Mouse (Mus musculus) liver, embryonic 11.5 days (tissue): ENCODE measurements around the gene Btbd6. TPM values are rescaled to one million over a fixed set of nuclear protein-coding genes. Genes with fewer than 3 reads are reported as not detected.

Source experiments
- ATAC-seq: fragments of 200-750 bp; cut with Nextera tagmentation; replicated peaks from 2 replicates; pipeline ENCODE4 v1.8.0; 2017; ENCODE audit warnings: moderate number of reproducible peaks, mild to moderate bottlenecking, moderate TSS enrichment, moderate library complexity; ENCODE audit not compliant: low FRiP score
- DNase-seq: peaks from one replicate; pipeline ENCODE4 v3.0.0-alpha.2; 2017; ENCODE audit warnings: low spot score
- H3K27ac ChIP-seq: fragments of 300-500 bp; sonication (generic); 2 replicates; pipeline ENCODE4 v1.5.1; 2014; ENCODE audit warnings: mild to moderate bottlenecking, low read depth, low read length, control low read depth
- H3K27me3 ChIP-seq: fragments of 300-500 bp; sonication (generic); replicated peaks from 2 replicates; pipeline ENCODE4 v1.6.1; 2014; ENCODE audit warnings: low read length, mixed read lengths; ENCODE audit not compliant: control insufficient read depth, insufficient read depth
- H3K36me3 ChIP-seq: fragments of 300-500 bp; sonication (generic); 2 replicates; pipeline ENCODE4 v1.6.1; 2014; ENCODE audit warnings: mild to moderate bottlenecking, low read length, moderate library complexity, mixed read lengths; ENCODE audit not compliant: control insufficient read depth, insufficient read depth
- H3K4me1 ChIP-seq: fragments of 300-500 bp; sonication (generic); replicated peaks from 2 replicates; pipeline ENCODE4 v1.6.1; 2014; ENCODE audit warnings: low read length, mixed read lengths; ENCODE audit not compliant: control insufficient read depth, insufficient read depth
- H3K4me2 ChIP-seq: fragments of 300-500 bp; sonication (generic); 2 replicates; pipeline ENCODE4 v1.6.1; 2014; ENCODE audit warnings: mild to moderate bottlenecking, control low read depth, moderate library complexity
- H3K4me3 ChIP-seq: fragments of 300-500 bp; sonication (generic); 2 replicates; pipeline ENCODE4 v1.5.1; 2014; ENCODE audit warnings: low read depth, low read length, control low read depth
- H3K9ac ChIP-seq: fragments of 300-500 bp; sonication (generic); 2 replicates; pipeline ENCODE4 v1.6.1; 2014; ENCODE audit warnings: low read depth, low read length, control low read depth
- H3K9me3 ChIP-seq: fragments of 300-500 bp; sonication (generic); 2 replicates; pipeline ENCODE4 v1.6.1; 2016; ENCODE audit warnings: low read length, inconsistent platforms, mixed read lengths; ENCODE audit not compliant: control insufficient read depth
- WGBS: fragments of 180-500 bp; shearing (Covaris S2); extraction: QIAGEN DNeasy Blood & Tissue Kit; methylation state at CpG from one replicate; pipeline ENCODE4 v1.1.7; 2014; 5-methylcytosine and 5-hydroxymethylcytosine counted together
- polyA plus RNA-seq: library from polyadenylated mRNA; unstranded; fragments of >200 nt; fragmentation: Nextera tagmentation; extraction: Ambion mirVana; gene quantifications from 2 replicates; pipeline ENCODE4 v1.2.1, GENCODE M21; 2014

Gene Btbd6
- polyA plus RNA-seq, 1 experiment from 2014 or later = 12.3 TPM

DNA sequence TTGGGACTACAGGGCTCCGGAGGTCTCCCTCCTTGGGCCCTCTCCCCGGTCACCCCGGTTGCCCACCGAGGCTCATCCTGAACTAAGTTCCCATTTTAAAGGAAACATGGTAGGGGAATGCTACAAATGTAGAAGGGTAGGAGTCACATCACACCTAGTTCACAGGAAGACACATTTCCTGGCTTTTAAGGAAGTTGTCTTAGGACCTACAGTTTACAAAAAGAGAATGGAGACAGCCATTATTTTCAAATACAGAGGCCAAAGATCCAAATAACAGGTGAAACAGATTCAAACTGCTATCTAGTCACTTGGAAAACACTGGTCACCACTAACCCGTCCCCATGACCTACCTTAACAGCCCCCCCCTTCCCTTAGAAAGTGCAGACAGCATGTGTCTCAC is 36.2 kb downstream of the Btbd6 start:
- DNase-seq (no peak), ATAC-seq (no peak)
- no peak overlapping the region for H3K9ac ChIP-seq
- 64% methylated on average over 5 of the region's 5 CpGs for WGBS
- H3K4me3 ChIP-seq = no peak overlapping the region
- H3K27me3 ChIP-seq = no peaks in the 10 kb centered on the region
- H3K4me2 ChIP-seq = no peak overlapping the region
- H3K9me3 ChIP-seq = no peaks in the 10 kb centered on the region
- no peak overlapping the region for H3K27ac ChIP-seq
- H3K4me1 ChIP-seq = peaks cover 23% of the 10 kb centered on the region
- no peaks in the 10 kb centered on the region for H3K36me3 ChIP-seq

DNA sequence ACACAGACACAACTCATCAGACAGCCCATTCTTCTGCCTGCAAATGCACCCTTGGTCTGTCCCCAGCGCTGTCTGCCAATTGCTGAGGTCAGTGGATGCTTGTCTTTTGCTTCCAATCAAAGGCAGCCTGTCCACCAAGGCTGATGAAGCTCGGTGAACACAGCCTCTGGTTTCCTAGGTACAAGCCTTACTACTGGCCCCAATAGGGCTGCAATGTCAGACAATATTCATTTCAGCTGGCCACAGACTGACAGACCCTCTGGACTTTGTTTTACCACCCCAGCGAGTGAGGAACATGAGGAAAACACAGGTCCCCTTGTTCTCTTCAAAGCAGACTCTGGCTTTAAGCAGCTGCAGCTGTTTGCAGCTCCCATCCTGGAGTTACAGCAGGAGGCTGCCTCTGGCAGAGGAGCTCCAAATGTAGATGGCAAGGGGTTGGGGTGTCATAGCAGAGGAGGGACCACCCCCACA is 36.8 kb downstream of the Btbd6 start:
- H3K27me3 ChIP-seq = no peaks in the 10 kb centered on the region
- DNase-seq = no peak
- H3K4me3 ChIP-seq = no peak overlapping the region
- H3K4me2 ChIP-seq = peak overlapping the region; percentile 78
- 74% methylated on average over 3 of the region's 3 CpGs for WGBS
- no peak for ATAC-seq
- peaks cover 23% of the 10 kb centered on the region for H3K4me1 ChIP-seq
- peak overlapping the region; percentile 45; the same call in 1 of the 2 replicates for H3K27ac ChIP-seq
- no peaks in the 10 kb centered on the region for H3K36me3 ChIP-seq
- peak overlapping the region; percentile 84 for H3K9ac ChIP-seq
- H3K9me3 ChIP-seq = no peaks in the 10 kb centered on the region

DNA sequence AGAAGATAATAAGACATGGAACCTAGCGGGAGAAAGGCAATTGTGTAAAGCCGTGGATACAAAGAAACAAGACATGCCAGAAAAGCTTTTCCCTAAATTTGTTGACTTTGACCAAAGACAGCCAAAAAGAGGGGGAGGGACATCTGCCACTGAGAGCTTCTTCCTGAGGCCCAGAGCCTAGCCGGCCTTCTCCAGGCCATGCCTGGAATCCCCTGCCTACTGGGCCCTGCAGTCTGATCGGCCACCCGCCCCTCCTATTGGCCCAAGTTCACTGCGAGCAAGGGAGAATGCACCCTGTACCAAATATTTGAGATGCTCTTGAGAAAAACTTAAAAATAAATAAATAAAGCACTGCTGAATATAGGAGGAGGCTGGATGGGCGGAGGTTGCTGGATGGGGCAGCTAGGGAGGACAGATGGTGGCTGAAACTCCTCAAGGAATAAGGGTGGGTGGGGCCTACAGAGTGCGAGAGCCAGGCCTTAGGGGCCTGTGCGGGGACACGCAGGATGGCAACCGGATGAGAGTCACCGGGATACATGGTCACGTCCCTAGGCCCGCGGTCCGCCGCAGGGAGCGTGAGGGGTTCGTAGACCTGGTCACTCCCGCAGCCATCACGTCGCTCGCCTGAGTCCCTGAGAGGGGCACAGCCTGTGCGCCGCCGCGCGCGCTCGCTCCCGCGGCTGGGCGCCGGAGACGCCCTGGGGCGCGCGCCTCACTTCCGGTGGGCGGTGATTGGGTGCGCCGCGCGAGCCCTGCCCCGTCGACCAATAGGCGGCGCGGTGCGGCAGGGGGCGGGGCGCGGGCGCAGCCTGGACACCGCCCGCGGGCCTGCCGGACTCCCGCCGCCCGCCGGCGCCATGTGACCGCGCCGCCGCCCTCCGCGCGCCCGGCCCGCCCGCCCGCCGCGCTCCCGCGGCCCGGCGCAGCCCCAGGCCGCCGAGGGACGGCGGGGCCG is 37.6 kb downstream of the Btbd6 start, which contains the start of gene Pacs2:
Gene Pacs2 (plus strand): TSS at position 905 of the 955 bp plus-strand sequence.
- peak within 1 kb of the TSS; percentile 95 for H3K4me3 ChIP-seq

DNA sequence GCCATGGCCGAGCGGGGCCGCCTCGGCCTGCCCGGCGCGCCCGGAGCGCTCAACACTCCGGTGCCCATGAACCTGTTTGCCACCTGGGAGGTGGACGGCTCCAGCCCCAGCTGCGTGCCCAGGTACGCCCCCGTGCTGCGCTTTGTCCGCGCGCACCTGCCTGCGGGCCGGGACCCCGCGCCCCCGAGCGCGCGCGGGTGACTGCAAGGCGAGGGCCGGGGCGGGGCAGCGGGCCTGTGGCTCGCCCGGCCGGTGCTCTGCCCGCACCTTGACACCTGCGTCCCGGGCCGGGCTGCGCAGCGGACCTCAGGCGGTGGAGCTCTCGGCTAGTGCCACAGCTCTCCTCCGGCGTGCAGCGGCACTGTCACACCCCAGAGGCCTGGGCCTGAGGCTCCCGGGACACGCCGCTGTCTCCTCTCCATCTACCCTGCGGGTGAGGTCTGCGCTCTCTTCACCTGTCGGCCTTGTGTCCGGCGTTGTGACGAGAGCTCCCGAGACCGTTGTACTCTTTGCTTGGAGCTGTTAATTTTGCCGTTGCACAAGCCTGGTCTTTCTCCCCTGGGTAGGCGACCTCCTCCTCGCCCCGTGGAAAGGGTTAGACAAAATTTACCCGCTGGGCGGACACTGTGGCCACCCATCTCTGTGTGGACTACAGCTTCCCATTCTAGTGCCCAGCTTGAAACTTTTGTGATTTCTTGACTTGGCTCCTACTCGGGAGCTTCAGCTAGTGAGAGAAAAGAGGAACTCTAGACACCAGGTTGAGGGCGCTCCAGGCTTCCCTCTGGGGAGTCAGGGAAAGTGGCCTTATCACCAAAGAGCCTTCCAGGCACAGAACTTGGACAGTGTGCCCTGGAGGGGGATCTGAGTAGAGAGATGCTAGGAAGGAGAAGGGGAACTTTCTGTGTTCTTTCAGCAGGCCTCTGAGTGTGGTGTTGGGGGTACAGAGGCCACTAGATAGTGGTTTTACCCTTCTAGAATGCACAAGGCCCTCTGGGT is 38.6 kb downstream of the Btbd6 start:
- H3K4me2 ChIP-seq = peak overlapping the region; percentile 81
- H3K9me3 ChIP-seq = no peaks in the 10 kb centered on the region
- under 1% methylated on average over 64 of the region's 64 CpGs for WGBS
- peak overlapping the region; percentile 90 for H3K9ac ChIP-seq
- H3K27me3 ChIP-seq = no peaks in the 10 kb centered on the region
- DNase-seq (peak; percentile 70), ATAC-seq (peak; percentile 56)
- H3K4me1 ChIP-seq = peaks cover 23% of the 10 kb centered on the region
- no peaks in the 10 kb centered on the region for H3K36me3 ChIP-seq
- H3K27ac ChIP-seq = peak overlapping the region; percentile 73
- H3K4me3 ChIP-seq = peak overlapping the region; percentile 95

More for the DNA sequence above, 37.6 kb downstream of the Btbd6 start, which contains the start of gene Pacs2:
- DNase-seq = peak; percentile 92
- Histone ChIP-seq H3K9me3 (no peaks in the 10 kb centered on the region), H3K4me1 (peaks cover 23% of the 10 kb centered on the region), H3K27me3 (no peaks in the 10 kb centered on the region), H3K4me2 (peak within 1 kb of the TSS; percentile 81), H3K9ac (peak within 1 kb of the TSS; percentile 90), H3K36me3 (no peaks in the 10 kb centered on the region), H3K27ac (peak within 1 kb of the TSS; percentile 75)
- peak; percentile 90 for ATAC-seq
- 4% methylated on average over 78 of the region's 85 CpGs for WGBS

DNA sequence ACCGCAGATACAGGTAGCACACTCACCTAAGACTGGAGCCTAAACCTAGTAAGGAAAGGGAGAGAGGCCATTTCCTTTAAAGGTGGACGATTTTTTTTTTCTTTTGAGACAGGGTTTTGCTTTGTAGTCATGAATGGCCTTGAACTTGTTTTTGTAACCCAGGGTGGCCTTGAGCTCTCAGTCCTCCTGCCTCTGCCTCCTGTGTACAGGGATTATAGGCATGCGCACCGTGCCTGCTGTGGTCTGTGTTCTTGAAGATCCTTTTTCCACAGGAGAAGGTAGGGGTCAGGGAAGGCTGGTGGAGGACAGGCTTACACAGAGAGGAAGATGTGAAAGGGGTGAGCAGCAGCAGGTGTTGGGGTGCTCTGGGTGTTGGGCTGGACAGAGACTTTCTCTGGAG is 39.7 kb downstream of the Btbd6 start:
- peak overlapping the region; percentile 81 for H3K4me2 ChIP-seq

DNA sequence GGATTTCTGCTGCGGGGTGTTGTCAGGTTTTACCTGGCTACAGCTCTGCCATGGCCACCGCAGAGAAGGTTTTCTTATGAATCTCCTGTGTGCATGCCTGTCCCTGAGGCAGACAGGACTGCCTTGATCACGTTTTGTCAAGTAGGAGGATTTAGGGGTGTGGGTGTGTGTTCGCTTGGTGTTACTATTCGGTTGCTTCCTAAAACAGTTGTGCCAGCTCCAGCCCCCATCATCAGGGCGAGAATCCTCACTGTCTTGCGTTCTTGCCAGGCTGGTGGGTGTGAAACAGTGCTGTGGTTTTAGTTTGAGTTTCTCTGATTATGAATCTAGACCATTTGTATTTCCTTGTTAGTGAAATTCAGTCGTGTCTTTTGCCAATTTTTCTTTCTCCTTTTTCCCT is 40.7 kb downstream of the Btbd6 start:
- Histone ChIP-seq H3K4me3 (no peak overlapping the region), H3K9ac (no peak overlapping the region), H3K4me1 (peaks cover 23% of the 10 kb centered on the region), H3K9me3 (no peaks in the 10 kb centered on the region), H3K27me3 (no peaks in the 10 kb centered on the region), H3K27ac (no peak overlapping the region), H3K36me3 (no peaks in the 10 kb centered on the region), H3K4me2 (no peak overlapping the region)
- ATAC-seq (no peak), DNase-seq (no peak)
- WGBS = 73% methylated on average over 8 of the region's 8 CpGs

More for the DNA sequence above, 39.7 kb downstream of the Btbd6 start:
- Histone ChIP-seq H3K36me3 (no peaks in the 10 kb centered on the region), H3K4me1 (peaks cover 23% of the 10 kb centered on the region), H3K27me3 (no peaks in the 10 kb centered on the region), H3K9me3 (no peaks in the 10 kb centered on the region), H3K9ac (no peak overlapping the region; the same call in 1 of the 2 replicates), H3K4me3 (peak overlapping the region; percentile 6; the same call in 1 of the 2 replicates), H3K27ac (no peak overlapping the region)
- ATAC-seq (no peak), DNase-seq (no peak)
- WGBS = 70% methylated on average over 4 of the region's 4 CpGs

DNA sequence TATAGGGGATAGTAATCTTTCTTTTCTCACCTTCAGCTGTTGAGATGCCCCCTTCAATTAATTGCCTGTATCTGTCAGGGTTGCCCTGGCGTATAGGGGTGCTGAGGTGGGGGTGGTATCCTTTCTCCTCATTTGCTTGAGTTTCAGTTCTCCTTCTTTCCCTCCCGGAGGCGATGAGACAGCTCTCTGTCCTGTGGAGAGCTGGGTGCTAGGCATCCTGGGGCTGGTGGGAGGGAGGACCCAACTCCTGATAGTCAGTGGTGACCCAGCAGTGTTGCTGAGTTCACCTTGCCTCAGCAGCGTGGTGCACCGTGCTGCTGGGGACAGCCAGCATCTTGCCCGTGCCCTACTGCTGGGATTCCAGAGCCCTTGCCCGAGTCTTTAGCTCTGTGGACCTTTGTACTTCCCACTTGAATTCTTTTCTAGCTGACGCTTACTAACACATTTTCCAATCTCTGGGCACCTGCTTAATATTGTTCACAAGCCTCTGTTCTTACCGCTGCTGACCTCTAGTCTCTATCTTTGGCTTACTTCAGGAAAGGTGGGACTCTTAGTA is 41.2 kb downstream of the Btbd6 start:
- Histone ChIP-seq H3K4me1 (peaks cover 23% of the 10 kb centered on the region), H3K27me3 (no peaks in the 10 kb centered on the region), H3K9ac (no peak overlapping the region)

DNA sequence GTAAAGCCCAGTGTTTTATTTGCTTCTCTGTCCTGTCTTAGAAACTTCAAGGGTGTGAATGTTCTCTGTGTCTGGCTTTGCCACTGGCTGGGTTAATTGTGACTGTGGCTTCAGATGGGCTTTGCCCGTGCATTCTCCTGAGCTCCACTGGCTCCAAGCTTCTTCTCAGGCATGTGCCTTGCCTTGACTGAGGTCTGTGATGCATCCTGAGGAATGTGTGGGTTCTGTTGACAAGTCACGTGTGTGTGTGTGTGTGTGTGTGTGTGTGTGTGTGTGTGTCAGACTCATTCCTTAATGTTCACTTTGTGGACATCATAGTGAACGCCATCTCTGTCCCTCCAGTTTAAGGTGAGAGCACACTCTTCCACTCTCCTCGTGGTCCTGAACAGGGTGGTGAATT is 42.5 kb downstream of the Btbd6 start:
- ATAC-seq (no peak), DNase-seq (no peak)
- 80% methylated on average over 4 of the region's 4 CpGs for WGBS
- Histone ChIP-seq H3K9ac (no peak overlapping the region), H3K4me3 (no peak overlapping the region), H3K4me2 (no peak overlapping the region), H3K9me3 (no peaks in the 10 kb centered on the region), H3K4me1 (peaks cover 16% of the 10 kb centered on the region), H3K27me3 (no peaks in the 10 kb centered on the region), H3K27ac (no peak overlapping the region), H3K36me3 (no peaks in the 10 kb centered on the region)

More for the DNA sequence above, 41.2 kb downstream of the Btbd6 start:
- Histone ChIP-seq H3K9me3 (no peaks in the 10 kb centered on the region), H3K4me2 (no peak overlapping the region), H3K4me3 (no peak overlapping the region), H3K27ac (no peak overlapping the region), H3K36me3 (no peaks in the 10 kb centered on the region)
- WGBS = 66% methylated on average over 9 of the region's 9 CpGs
- no peak for DNase-seq
- no peak for ATAC-seq
